Mouse (Mus musculus) cerebellum, adult 9-10 months (tissue): Measurements from ENCODE around the gene Lrfn1.

Experiments used
- DNase-seq: peaks from one replicate; pipeline ENCODE4 v3.0.0; 2022

The Lrfn1 gene

DNA sequence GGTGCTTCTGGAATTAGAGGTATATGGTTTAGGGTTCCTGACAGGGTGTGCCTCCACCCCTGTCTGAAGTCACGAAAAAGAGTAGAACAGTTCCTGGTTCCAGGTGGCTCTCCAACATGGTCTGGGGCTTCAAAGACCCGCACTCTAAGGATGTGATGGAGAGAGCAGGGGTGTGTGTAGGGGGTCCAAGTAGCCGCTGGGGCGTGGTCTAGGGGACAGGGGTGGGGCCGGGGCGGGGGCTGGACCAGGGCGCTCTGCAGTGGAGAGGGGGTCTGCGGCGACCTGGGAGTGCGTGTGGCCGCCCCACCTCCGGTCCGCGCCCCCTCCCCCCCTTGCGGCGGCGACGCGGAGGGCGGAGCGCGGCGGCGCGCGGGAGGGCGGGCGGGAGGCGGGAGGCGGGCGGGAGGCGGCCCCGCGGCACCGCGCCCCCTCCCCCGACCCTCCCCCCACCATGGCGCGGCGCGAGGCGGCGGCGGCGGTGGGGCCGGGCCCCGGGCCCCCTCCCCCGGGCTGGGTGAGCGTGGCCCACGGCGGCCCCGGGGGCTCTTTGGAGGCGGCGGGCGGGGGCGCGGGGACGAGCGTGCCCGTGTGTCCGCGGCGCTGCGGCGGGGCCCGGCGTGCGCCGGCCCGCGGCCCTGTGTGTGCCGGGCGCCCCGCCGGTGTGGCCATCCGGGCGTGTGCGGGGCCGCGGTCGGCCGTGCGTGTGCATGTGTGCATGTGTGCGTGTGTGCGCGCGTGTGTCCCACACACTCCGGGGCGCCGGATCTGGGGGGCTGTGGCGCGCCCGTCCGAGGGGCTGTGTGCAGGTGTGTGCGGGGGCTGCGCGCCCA, at the start of gene Lrfn1:
Gene Lrfn1 (plus strand): TSS at position 450 of the 830 bp plus-strand sequence.
- peak; percentile 54 for DNase-seq

- no peak for DNase-seq
Observed at GRCm38 (mm10) chr7:28410841-28411475, 40.8 kb upstream of the Lrfn1 start.

DNA sequence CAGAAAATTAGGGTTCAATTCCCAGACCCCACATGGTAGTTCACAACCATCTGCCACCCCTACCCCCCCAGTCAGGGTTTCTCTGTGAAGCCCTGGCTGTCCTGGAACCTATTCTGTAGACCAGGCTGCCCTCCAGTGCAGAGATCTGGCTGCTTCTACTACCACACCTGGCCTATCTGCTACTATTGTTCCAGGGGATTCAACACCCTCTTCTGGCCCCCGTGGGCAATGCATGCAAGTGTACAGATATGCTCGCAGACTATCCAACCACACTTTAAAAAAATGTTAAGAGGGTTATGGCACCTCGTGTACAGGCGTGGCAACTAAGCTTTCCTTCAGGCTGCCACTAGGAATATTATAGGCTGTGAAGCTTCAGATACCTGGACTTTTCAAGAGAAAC, 39.0 kb upstream of the Lrfn1 start:
- no peak for DNase-seq

- DNase-seq = no peak
Observed at GRCm38 (mm10) chr7:28417368-28417767, 34.4 kb upstream of the Lrfn1 start.

DNA sequence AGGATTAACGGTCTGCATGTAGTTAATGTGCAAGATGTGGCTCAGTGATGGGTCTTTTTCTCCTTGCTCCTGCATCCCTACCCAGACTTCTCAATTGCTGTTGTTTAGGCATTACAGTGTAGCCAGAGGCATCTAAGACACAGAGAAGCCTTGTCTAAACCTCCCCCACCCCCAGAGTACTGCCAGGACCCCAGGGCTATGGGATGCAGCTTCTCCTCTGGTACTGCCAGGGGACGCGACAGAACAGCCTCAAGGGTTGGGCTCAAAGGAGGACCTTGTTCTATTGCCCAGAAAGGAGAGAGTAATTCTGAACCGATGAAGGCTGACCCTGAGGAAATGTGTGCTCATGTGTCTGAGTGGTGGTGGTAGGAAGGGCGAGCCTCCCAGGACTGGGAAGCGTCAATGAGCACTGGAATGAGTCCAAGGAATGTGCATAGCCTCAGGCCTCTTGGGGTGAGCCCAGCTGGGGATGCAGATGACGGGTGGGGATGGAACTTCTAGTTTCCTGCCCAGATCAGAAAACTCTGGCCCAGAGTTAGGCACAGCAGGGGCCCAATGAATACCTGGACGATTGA, 33.6 kb upstream of the Lrfn1 start:
- DNase-seq = no peak

DNA sequence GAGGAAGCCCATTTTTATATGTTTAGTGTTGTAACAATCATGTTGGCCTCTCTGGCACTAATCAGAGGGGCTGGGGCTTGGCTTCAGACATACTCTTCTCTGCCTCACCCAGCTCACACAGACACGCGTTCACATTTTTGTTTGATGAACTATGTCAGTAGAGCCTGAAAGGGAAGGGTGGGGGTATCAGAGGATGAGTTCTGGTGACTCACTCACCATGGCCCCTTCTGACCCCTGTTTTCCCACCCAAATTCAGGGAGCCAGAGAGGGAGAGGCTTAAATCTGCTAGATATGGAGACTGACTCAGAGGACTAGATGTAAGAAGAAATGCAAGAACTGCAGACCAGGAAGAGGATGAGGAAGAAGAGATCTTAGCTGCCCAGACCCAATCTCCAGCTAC, 32.4 kb upstream of the Lrfn1 start:
- DNase-seq = no peak

- no peak for DNase-seq
Observed at GRCm38 (mm10) chr7:28423018-28423417, 28.8 kb upstream of the Lrfn1 start.

DNA sequence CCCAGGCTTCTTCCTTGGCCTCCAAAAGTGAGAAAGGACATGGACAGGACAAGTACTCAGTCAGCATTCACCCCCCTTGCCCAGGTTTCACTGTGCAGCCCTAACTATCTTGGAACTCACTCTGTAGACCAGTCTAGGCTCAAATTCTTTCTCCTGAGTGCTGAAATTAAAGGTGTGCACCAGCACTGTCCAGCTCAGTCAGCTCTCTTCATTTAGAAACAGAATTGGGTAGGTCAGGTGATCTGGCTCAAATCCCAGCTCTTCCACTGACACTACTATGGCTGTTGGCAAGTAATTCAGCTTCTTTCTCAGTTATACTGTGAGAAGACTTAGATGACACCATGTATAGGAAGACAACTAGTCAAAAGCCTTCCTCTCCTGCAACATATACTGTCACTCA, 24.0 kb upstream of the Lrfn1 start:
- DNase-seq = no peak

DNA sequence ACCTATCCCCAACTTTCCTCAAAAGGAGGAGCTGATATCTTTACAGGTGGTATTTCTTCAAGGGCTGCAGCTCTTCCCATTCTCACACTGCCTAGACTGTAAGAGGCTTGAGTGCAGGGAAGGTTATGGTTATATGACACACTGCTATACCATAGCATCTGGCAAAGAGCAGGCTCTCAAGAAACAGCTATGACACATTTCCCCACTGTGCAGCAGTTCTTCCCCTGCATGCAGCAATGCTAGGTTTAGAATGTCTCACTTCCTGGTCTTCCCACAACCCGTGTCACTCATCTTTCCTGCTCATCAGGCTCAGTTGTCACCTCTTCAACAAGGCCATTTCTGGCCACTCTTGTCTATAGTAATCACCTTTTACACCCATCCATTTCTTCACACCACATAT, 21.3 kb upstream of the Lrfn1 start:
- no peak for DNase-seq

GRCm38 (mm10) chr7:28432252-28432651, 19.5 kb upstream of the Lrfn1 start:
- no peak for DNase-seq

- peak; percentile 66 for DNase-seq
Observed at GRCm38 (mm10) chr7:28435660-28436259, 16.0 kb upstream of the Lrfn1 start.

DNA sequence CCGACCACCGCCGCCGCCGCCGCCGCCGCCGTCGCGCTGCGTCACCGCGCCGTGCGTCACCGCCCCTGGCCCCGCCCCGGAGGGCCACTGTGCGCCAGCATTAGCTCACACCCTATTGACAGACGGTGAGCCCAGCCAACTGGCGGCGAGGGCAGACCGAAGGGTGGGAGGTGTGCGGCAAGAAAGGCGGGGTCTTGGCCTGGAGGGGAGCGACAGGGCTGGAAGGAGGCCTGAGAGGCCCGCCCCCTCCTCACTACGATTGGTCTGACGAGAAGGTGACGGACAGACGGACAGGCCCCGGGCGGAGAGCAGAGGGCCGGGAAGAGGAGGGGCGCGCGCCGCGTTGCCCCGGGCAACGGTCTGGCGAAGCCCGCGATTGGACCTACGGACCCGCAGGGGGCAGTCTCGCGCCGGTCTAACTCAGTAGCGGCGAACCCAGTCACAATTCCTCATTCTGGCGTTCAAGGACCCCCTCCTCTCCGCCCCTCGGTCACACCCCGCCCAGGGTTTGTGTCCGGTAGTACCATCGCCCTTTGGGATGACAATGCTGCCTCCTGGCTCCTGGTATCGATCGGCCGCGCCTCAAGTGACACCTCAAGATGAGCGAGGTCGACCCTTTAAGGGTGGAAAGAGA, 15.4 kb upstream of the Lrfn1 start:
- peak; percentile 100 for DNase-seq

DNA sequence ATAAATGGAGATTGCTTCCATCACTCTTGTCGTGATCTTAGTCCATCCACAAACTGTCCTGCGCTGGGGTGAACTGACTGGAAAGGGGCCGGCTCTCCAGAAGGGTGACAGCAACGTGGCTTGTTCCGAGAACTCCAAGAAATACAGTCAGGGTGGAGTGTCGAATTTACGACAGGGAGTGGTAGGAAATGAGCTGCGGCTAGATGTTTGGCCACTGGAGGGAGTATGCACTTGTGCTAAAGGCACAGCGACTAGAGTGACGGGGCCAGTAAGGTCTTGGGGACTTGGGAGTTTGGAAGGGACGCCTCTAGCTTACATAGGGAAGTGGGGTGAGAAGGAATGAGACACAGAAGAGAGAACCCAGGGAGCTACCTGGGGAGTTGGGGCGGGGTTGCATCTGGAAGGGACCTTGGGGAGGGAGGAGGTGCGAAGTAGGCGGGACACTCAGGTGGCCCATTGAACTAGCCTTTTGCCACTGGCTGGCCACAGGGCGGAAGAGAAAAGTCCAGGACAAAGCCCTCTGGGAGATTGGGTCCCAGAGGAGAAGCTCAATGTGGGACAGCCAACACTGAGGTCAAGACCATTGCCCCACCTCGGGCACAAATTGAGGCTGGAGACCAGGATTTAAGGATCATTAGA, 14.7 kb upstream of the Lrfn1 start, which contains the start of gene Gmfg:
Gene Gmfg (plus strand): TSS at position 516 of the 639 bp plus-strand sequence.
- peak; percentile 84 for DNase-seq

- DNase-seq = no peak
Observed at GRCm38 (mm10) chr7:28437964-28438363, 13.8 kb upstream of the Lrfn1 start.

DNA sequence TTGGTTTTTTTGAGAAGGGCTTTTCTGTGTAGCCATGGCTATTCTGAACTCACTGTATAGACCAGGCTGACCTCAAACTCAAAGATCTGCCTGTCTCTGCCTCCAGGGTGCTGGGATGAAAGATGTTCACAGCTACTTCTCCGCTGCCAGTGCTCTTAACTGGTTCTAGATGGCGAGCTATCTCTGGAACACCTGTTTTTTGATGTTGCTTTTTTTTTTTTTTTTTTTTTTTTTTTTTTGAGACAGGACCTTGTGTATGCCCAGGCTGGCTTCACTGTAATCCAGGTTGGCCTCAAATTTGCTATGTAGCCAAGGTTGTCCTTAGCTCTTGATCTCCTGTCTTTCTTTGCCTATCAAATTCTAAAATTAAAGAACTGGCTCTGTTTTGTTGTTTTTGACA, 13.0 kb upstream of the Lrfn1 start:
- DNase-seq = no peak

DNA sequence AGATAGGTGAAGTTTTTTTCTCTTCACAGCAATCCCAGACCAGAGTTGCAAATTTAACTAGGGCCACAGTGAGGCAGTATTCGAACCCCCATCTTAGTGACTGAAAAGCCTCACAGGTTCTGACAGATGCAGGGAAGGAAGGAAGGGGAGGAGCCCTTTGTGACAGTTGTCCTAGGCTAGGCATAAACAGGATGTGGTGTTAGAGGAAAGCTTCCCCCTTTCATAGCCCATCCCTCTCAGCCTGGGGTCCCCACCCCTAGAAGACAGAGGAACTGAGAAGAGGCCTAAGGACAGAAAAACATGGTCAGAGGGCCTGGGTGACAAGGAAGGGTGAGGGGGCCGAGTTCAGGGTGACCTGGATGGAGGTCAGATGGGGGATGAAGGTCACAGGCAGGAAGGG, 11.0 kb upstream of the Lrfn1 start:
- DNase-seq = no peak

DNA sequence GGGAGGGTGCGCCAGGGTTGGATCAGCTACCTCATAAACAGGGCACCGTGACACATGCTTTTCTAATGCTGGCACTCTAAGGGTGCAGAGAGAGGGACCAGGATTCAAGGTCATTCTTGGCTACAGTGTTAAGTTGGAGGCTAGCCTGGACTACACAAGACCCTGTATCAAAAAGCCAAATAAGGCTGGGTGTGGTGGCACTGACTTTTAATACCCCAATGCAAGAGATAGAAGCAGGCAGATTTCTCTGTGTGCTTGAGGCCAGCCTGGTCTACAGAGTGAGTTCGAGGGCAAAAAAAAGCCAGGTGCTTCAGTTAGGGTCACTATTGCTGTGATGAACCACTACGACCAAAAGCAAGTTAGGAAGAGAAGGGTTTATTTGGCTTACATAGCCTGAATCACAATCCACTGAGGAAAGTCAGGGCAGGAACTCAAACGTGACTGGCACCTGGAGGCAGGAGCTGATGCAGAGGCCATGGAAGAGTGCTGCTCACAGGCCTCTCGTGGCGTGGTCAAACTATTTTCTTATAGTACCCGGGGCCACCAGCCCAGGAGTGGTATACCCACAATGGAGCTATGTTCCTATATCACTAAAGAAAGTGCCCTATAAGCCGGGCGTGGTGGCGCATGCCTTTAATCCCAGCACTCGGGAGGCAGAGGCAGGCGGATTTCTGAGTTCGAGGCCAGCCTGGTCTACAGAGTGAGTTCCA, 9.8 kb upstream of the Lrfn1 start:
- no peak for DNase-seq

DNA sequence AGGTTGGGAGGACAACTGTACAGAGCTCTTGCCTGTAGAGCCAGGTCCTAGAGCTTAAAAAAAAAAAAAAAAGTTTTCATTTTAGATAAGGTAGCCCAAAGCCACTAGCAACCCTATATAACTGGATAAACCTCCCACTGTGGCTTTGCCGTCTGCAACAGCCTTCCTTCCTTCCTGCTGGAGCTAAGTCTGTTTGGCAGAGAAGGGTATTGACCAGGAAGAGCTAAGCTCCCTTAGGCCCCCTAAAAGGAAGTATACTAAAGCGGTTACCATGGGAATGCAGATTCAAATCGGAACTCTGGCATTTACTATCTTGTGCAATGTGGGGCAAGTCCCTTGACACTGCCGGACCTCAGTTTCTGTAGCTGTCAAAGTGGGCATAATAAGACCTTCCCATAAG, 9.1 kb upstream of the Lrfn1 start:
- DNase-seq = no peak

DNA sequence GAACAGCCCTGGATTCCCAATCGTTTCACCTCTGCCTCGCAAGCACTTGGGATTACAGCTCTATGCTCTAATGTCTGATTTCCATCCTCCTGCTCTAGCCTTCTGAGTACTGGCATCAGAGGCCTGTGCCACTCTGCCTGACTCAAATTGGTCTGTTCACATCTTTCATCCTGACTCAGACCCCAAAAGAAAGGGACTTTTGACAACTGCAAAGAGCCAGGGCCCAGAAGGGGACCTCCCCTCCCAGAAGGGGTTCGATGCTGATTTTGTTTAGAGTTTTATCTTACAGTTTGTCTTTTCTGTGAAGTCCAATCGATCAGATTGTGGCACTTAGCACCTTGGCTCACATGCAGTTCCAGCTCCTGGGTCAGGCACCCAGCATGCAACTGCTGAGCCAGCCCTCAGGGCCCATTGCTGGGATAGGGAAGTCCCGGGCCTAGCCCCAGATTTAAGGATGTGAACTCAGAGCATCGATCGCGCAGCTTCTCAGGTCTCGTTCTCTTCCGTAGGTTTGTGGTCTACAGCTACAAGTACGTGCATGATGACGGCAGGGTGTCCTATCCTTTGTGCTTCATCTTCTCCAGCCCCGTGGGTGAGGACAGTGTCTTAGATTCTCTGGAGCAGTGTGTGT, 7.3 kb upstream of the Lrfn1 start:
- no peak for DNase-seq

DNA sequence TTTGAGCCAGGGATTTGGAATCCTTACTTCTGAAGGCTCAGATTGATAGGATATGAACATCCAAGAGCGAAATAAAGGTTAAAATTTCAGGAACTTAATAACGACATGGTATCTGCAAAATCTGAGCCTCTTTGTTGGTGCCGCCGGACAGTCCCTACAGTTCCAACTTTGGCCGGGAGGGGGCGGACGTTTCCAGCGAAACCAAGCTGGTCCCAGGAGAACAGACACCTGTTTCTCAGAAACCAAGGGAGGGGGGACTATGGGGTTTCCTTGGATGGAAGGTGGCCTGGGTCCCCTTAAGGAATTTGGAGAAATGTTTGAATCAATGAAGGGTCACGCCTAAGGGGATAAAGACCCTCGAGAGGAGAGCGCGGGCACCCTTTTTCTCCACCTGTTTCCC, 5.3 kb upstream of the Lrfn1 start:
- DNase-seq = peak; percentile 81

GRCm38 (mm10) chr7:28447101-28447830, 4.5 kb upstream of the Lrfn1 start:
- DNase-seq = no peak
